Mouse (Mus musculus) frontal cortex, postnatal 14 days (tissue): Measurements from ENCODE around the gene Stambp.

Experiments
- DNase-seq, 2 experiments: peaks; one replicate each; pipeline ENCODE4 v3.0.0; 2022; ENCODE audit warnings: low spot score in 2 of 2

Gene Stambp

DNA sequence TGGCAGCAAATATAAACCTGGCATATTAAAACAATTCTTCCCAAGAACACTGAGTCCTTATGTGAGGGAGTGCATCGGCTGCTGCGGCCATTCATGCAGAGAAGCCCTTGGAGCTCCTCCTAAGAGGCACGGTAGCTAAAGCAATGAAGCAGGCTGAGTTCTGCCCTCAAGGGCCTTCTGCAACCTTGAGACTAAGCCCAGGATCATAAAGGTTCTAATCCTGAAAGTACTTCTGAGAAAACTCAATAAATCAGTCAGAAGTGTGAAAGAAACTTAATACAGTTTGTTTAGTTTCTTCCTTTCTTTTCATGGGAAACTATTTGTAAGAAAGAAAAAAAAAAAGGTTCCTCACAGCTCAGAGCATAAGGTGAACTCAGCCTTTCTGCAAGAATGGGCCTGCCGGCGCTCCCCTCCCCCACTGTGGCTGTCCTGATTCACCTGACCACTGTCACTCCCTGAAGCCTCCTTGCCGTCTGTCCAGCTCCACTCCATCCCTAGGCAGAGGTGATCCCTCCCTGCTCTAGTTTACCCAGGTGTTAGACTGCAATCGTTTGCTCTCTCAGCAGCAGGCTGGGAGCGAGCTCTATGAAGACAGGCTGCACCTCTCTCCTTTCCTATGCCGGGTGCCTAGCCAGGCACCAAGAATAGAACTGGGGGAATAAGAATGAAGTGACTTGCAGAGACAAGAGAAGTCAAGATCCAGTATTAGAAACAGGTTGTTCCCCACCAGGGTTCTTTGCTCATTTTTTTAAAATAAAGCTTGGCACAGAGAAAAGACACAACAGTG is 70.8 kb downstream of the Stambp start:
- DNase-seq: no peak

DNA sequence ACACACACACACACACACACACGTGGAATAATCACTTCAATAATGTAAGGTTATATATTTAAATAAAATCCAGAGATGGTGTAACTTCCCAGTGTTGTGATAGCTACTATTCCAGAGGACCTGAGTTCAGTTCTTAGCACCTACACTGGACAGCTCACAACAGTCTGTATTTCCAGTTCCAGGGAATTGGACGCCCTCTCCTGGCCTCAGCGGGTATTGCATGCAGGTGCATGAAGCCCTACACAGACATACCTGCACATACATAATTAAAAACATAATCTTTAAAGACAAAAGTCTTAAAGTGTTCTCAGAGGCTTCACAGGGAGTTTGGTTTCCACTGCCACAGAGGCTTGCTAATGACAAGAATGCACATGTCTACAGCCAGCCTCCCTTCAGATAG is 72.1 kb downstream of the Stambp start:
- no peak for DNase-seq

DNA sequence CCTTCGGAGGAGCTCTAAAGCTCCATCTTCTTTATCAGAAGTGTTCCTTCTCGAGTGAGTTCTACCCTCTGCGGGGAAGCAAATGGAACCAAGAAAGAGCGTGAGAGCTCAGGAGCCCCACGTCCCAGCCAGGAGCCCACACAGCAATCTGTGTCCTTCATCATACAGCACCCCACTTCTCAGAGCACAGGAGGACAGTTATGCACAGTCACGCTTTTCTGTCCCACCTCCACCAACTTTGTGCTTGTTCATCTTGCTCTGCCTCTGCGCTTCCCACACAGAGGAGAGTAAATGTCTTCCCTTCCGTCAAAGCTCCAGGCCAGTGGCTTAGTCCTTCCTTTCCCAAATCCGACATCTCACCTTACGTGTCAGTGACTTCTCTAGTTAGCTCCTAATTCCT is 73.5 kb downstream of the Stambp start:
- no peak for DNase-seq

DNA sequence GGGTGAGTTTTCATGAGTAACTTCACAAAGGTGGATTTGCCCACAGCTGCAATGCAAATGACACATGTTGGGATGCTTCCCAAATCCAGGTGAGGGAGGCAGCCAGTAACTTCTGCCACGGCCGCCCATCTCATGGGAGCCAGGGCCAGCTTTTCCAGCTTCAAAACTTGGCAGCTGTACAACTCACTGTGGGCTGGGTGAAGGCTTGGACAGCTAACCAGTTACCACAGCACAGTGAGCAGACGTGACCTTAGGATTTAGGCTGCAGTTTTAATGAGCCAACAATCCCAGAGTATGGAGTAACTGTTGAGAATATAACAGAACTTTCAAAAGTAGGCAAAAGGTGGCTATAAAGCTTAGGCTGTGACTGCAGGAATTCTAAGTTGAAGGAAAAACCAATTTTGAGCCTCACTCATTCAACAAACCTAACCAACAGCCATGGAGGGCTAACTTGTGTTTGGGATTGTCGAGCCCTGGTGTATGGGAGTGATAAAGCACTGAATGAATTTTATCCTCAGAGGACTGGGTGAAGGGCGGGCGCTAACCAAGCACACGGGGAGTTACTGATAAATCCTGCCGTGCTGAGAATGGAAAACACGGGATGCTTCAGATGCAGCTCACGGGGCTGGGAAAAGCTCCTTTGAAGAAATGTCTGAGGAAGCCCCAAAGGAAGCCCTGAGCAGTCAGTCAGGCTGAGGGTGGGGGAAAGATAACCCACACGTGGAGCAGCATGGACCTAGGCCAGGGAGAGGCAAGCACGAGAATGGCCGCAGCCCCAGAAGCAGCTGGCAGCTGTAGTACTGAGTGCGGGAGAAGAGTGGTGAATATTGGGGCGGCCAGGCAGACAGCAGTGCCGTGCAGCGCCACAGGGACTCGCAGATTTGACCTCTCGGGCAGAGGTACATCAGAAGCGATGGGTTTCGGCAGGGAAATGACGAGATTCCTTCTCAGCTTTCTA is 75.5 kb downstream of the Stambp start:
- DNase-seq: no peak

DNA sequence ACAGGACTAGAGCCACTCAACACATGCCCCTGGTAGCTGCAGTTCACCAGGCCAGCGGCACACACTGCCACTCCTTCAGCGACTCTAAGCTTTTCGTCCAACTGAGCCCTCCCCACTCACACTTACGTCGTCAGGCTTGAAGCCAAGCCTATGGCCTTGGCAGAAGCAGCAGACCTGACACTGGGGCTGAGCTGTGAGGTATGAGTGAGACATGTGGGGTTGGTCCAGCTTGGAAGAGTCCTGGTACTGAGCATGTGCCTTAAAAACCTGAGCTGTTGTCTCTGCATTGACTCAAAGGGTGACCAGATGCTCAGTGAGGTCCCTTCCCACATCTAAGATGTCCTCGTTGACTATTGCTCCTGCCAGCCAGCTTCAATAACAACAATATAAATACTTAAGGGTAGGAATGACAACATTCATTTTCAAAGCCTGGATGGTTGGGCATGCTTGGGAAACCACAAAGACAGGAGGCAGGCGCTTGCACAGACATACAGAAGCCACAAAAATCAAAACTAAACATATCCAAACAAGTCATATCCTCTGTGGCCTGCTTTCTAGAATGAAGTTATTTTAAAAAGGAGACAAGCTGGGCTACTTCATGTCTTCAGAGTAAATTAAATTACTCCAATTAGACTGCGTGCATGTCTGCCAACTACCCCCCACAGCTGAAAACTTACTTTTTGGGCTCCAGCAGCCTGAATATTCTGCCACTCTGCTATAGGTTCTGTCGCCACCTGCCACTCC is 76.3 kb downstream of the Stambp start:
- DNase-seq: no peak
